Mouse (Mus musculus) heart, postnatal 25 days (tissue): ENCODE results near the gene Hamp2. TPM values are rescaled to one million over a fixed set of nuclear protein-coding genes. Genes with fewer than 3 reads are reported as not detected.
"Not testable (repeated sequence)": the region's sequence is repeated elsewhere in the genome, so short reads cannot be mapped to it uniquely, and the experiment has no call there.

Source experiments
- DNase-seq: peaks from one replicate; pipeline ENCODE4 v3.0.0; 2022; ENCODE audit warnings: low spot score
- intact Hi-C: fragments of 180-260 bp; cut with DNase I; formaldehyde crosslinking; loops from one replicate; pipeline ENCODE4 v1.15.1; 2025
- total RNA-seq, 2 experiments: library from RNA; stranded (reverse); gene quantifications; 2 replicates each; pipeline ENCODE4 v1.2.3; 2021

Gene Hamp2
- total RNA-seq, 2 experiments from 2014 or later, result 6.5 to 9.5 TPM

GRCm38 (mm10) chr7:30955584-30956356 lies 31.3 kb upstream of the Hamp2 start:
- intact Hi-C loops, result loop anchor here (10.0 kb wide), 1 partner anchor 371 kb away; the partner anchor contains the start of gene Kmt2b
- peak; percentile 78 for DNase-seq

GRCm38 (mm10) chr7:30954971-30955520 lies 30.6 kb upstream of the Hamp2 start:
- intact Hi-C loops, result loop anchor here (10.0 kb wide), 1 partner anchor 370 kb away; the partner anchor contains the start of gene Kmt2b
- DNase-seq, result no peak

DNA sequence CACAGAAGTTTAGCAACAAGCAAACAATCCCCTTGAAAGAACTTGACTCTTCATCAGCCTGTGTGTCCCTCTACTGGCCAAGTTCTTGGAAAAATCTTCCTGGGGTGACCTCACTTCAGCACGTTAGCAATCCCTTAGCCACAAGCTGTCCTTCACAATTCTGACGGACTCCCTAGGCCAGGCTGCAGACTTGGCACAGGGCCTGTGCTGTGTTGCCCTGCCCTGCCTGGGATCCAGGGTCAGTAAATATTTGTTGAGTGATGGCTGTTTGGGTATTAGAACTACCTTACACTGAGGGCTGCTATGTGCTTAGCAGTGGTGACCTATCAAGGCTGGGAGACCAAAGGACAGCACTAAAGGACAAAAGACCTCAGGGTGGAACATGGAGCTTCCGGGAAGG lies 29.6 kb upstream of the Hamp2 start:
- no peak for DNase-seq
- intact Hi-C loops, result loop anchor here (10.0 kb wide), 1 partner anchor 369 kb away; the partner anchor contains the start of gene Kmt2b

GRCm38 (mm10) chr7:30953459-30953858 lies 29.0 kb upstream of the Hamp2 start:
- no peak for DNase-seq
- intact Hi-C loops, result loop anchor here (10.0 kb wide), 1 partner anchor 369 kb away; the partner anchor contains the start of gene Kmt2b

- intact Hi-C loops, result loop anchor here (10.0 kb wide), 1 partner anchor 368 kb away; the partner anchor contains the start of gene Kmt2b
- no peak for DNase-seq
Measured at GRCm38 (mm10) chr7:30952441-30953265, 28.2 kb upstream of the Hamp2 start.

DNA sequence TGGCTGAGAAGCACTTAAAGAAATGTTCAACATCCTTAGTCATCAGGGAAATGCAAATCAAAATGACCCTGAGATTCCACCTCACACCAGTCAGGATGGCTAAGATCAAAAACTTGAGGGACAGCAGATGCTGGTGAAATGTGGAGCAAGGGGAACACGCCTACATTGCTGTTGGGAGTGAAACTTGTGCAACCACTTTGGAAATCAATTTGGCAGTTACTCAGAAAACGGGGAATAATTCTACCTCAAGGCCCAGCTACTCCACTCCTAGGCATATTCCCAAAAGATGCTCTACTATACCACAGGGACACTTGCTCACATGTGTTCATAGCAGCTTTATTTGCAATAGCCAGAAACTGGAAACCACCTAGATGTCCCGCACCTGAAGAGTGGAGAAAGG lies 25.4 kb upstream of the Hamp2 start:
- intact Hi-C loops, result loop anchor here (10.0 kb wide), 1 partner anchor 365 kb away; the partner anchor contains the start of gene Kmt2b
- not testable (repeated sequence) for DNase-seq

DNA sequence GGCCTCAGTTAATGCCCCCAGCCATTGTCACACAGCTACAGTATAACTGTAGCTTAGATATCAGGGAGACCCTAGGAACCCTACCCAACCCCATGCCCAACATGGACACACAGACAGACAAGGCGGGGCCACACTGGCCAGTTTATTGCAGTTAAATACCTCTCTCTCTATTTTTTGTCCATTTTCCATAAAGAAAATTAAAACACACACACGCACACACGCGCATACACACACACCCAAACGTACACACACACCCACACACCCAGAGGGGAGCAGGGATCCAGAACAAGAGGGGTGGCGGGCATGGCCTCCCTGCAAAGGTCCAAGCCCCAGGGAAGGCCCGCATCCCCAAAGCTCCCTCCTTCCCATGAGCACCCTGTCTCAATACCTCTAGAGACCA lies 21.4 kb upstream of the Hamp2 start:
- intact Hi-C loops, result no loop called here
- DNase-seq, result no peak

DNA sequence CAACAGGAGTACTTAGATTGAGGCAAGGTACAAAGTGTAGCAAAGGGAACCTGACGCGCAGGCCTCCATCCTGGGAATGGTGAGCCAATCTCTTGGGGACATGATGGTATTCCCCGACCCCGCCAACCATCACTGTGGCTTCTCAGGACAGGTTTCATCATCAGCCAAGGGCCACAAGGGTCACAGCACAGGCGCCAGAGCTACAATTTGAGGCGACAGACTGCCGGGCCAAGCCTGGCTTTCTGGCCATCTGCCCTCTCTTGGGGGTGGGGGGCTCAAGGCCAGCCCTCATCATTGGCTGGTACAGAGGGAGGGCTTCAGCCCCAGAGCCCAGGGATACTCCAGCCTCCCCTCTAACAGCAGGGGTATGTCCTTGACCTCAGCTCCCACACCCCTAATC lies 21.0 kb upstream of the Hamp2 start:
- intact Hi-C loops, DNase-seq: not testable (repeated sequence)

DNA sequence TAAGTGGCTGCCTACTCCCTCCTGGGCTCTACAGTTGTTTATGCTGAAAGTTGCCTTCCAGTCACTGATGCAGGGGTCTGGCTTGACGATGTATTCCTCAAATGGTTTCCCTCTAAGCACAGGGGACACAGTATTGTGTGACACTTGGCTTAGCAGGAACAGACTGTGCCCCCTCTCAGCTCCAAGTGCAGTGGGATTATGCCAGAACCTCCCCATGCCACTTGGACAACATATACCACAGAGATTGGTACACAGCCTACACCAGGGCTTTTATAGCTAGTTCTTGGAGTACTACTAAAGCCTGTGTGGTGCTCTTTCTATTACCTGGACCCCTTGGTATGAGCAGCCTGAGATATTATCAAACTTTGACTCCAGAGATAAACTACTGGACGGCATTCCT lies 20.2 kb upstream of the Hamp2 start:
- intact Hi-C loops, DNase-seq: not testable (repeated sequence)

DNA sequence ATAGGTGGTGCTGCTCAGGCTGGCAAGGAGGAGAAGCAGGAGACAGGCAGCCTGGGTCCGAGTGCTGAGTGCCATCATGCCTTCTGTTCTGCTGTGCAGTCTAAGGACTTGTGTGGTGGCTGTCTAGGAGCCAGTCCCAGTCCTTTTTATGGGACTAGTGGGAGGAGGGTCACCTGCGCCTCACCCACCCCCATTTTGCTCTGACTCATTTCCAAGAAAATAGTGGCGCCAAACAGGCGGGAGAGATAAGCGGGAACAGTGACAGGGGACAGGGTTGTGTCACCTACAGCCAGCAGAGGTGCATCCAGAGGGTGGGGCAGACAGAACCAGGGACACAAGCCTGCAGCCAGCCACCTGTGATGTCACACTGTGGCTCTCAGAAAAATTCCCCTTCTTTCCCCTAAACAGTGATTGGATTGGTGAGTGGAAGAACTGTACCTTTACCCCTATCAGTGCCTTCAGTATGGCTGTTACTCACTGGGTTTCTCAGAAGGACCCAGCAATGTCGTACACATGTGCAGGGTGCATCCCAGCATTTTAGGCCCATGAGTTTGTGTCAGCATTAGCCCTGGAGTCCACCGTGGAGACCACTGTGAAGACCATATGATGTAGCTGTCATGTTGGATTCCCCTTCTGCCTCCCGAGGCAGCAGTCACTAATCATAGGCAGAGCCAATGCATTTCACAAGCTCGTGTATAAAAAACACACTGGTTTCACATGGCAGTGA lies 19.6 kb upstream of the Hamp2 start, which contains the start of gene Hamp:
TSS of gene Hamp (minus strand) at position 124 of the 727 bp plus-strand sequence.
- DNase-seq, result no peak
- intact Hi-C loops, result no loop called here

GRCm38 (mm10) chr7:30942365-30942764 lies 17.9 kb upstream of the Hamp2 start:
- intact Hi-C loops, DNase-seq: not testable (repeated sequence)

DNA sequence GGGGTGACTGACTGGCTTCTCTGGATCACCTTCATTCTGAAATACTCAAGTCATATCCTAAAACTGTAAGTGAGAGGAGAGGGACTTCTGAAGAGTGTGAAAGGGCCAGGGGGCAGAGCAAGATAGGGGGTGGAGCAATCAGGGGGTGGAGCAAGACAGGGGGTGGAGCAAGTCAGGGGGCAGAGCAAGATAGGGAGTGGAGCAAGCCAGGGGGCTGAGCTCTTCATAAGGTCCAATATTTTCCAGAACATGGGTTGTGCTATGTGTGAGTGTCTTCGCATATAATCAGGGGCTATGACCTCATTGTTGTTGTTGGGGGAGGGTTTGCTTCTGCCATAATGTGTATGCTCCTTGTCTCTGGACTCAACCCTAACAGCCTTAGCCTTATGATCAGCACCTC lies 15.6 kb upstream of the Hamp2 start:
- intact Hi-C loops, DNase-seq: not testable (repeated sequence)

DNA sequence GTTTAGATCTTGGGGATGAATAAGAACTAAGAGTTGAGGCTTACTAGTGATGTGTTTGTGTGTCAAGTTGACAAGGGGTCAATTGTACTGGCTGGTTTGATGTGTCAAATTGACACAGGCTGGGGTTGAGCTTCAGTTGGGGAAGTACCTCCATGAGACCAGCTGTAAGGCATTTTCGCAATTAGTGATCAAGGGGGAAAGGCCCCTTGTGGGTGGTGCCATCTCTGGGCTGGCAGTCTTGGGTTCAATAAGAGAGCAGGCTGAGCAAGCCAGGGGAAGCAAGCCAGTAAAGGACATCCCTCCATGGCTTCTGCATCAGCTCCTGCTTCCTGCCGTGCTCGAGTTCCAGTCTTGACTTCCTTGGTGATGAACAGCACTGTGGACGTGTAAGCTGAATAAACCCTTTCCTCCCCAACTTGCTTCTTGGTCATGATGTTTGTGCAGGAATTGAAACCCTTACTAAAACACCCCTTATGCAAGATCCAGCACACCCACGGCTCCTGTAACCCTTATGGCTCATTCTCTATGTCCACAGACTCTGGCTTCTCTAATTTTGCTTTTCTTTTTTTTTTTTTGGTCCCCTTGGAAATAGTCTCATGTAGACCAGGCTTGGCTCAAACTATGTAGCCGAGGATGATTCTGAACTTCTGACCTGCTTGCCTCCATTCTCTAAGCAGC lies 11.1 kb upstream of the Hamp2 start:
- DNase-seq, intact Hi-C loops: not testable (repeated sequence)

- intact Hi-C loops, result no loop called here
- no peak for DNase-seq
Measured at GRCm38 (mm10) chr7:30924071-30924470, 410 bp downstream of the Hamp2 start.

- DNase-seq, intact Hi-C loops: not testable (repeated sequence)
Measured at GRCm38 (mm10) chr7:30922490-30922889, 2.0 kb downstream of the Hamp2 start.

GRCm38 (mm10) chr7:30920217-30920616 lies 4.3 kb downstream of the Hamp2 start:
- intact Hi-C loops, result no loop called here
- DNase-seq, result no peak

GRCm38 (mm10) chr7:30917219-30917618 lies 7.3 kb downstream of the Hamp2 start:
- DNase-seq, result no peak
- intact Hi-C loops, result no loop called here

DNA sequence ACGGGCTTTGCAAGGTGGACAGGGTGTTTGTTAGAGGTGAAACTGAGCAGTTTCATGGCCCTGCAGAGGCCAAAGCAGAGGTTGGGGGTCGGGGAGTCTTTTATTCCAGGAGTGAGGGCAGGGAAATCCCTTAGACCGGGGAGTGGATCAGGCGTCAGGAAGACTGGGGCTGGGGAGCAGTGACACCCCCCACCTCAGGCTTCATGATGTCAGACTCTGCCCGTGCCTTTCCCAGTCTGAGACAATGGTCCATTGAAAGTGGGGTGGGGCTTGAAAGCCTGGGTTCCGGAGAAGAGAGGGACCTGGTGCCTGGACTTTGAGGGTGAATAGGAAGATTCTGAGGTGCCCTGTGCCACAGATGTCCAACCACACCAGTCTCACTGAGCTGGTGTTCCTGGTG lies 7.8 kb downstream of the Hamp2 start:
- intact Hi-C loops, result no loop called here
- DNase-seq, result no peak

DNA sequence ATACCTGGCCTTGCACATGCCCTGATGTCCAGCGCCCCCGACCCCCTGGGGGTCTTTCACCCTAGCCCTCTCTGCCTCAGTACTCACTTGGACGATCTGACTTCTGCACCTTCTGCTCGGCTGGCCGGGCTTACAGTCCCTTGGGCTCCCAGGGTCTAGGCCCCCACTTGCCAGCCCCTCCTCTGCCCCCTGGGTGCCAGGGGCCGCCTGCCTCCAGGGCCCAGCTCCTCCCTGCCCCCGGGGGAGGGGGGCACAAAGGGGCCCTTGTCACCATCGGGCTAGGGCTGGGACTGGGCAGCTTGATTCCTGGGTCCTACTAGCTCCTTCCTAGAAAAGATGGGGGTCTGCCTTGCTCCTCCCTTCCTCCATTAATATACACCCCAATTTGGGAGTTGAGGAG lies 9.7 kb downstream of the Hamp2 start, which contains the start of gene Mag:
TSS of gene Mag (minus strand) at position 142 of the 400 bp plus-strand sequence.
- intact Hi-C loops, result no loop called here
- no peak for DNase-seq
